Mouse (Mus musculus): ENCODE results near the gene AL731706.1. TPM values are rescaled to one million over a fixed set of nuclear protein-coding genes. Genes with fewer than 3 reads are reported as not detected.

The AL731706.1 gene
- polyA plus RNA-seq, 1 experiment from 2014 or later, result 24.2 TPM

DNA sequence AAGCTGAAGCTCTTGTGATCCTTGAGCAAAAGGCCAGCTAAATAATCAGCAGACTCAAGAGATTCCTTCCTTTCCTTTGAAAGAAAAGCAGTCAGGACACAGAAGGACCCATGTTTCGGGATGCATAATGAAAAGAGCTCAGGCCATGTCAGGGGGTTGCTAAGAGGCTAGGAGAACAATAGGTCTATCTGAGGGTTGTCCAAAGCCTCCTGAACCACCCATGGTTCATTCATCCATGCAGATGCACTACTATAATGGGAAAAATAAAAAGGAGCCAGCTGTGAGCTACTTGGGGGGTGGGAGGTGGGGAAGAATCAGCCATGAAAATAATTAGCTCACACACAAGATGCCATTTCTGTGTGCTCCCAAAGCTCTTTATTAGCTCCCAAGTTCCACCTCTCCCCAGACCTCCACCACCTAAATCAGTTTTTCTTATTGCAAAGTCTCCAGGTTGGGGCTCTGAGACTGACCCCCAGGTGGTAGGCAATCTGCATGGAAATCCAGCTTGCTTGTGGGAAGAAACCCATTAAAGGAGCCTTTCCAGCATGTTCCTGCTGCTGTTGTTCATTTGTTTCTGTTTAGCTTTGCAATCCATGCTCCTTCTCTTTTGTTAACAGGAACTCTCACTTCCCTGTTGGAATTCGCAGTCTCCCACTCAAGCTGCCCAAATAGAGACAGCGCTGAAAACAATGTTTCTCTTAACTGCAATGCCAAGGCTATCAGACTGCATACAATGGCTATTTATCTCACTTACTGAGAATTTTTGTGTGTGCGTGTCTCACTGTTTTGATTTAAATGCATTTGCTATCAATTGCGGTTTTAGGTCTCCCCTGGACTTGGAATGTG lies 36.4 kb downstream of the AL731706.1 start:
- DNase-seq (ENCODE audit: low spot score) (no peak), ATAC-seq (replicated peaks; ENCODE audit: low FRiP score) (no peak)
- Histone ChIP-seq H3K27ac (ENCODE audit: low read depth, low read length) (no peak overlapping the region), H3K9ac (ENCODE audit: low read depth, low read length) (no peak overlapping the region), H3K4me2 (no peak overlapping the region), H3K36me3 (ENCODE audit: control insufficient read depth, insufficient read depth, low read length) (no peaks in the 10 kb centered on the region), H3K4me3 (ENCODE audit: low read depth, low read length) (no peak overlapping the region), H3K9me3 (ENCODE audit: control insufficient read depth, low read length) (no peaks in the 10 kb centered on the region), H3K4me1 (replicated peaks; ENCODE audit: control insufficient read depth, insufficient read depth, low read length) (no peaks in the 10 kb centered on the region), H3K27me3 (replicated peaks; ENCODE audit: control insufficient read depth, insufficient read depth, low read length) (no peaks in the 10 kb centered on the region)
- WGBS, result 51% methylated on average over 5 of the region's 5 CpGs

DNA sequence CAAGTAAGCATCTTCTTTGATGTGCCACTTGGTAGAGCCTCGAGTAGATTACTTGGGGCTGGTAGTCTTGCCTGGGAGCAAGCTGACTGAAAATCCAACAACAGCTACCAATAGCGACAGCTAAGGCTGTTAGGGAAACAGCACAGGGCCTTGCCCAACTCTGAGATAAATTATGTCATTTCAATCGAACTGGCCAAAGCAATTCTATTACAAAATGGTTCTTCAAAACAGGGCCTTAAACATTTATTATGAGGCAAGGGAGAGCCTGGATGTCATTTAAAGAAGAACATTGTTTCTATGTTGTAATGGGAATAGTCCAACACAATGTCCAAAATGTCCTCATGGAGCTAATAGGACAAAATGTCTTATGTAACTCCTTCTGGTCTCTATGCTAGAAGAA lies 40.8 kb downstream of the AL731706.1 start:
- DNase-seq (ENCODE audit: low spot score) (no peak), ATAC-seq (replicated peaks; ENCODE audit: low FRiP score) (no peak)
- H3K4me3 ChIP-seq (ENCODE audit: low read depth, low read length), result no peak overlapping the region
- H3K4me1 ChIP-seq (replicated peaks; ENCODE audit: control insufficient read depth, insufficient read depth, low read length), result no peaks in the 10 kb centered on the region
- H3K9ac ChIP-seq (ENCODE audit: low read depth, low read length), result no peak overlapping the region
- H3K36me3 ChIP-seq (ENCODE audit: control insufficient read depth, insufficient read depth, low read length), result no peaks in the 10 kb centered on the region
- no peak overlapping the region for H3K4me2 ChIP-seq
- 52% methylated on average over 3 of the region's 3 CpGs for WGBS
- H3K9me3 ChIP-seq (ENCODE audit: control insufficient read depth, low read length), result no peaks in the 10 kb centered on the region
- no peak overlapping the region for H3K27ac ChIP-seq (ENCODE audit: low read depth, low read length)
- H3K27me3 ChIP-seq (replicated peaks; ENCODE audit: control insufficient read depth, insufficient read depth, low read length), result no peaks in the 10 kb centered on the region

GRCm38 (mm10) chr2:136837994-136838393 lies 53.2 kb downstream of the AL731706.1 start:
- DNase-seq (ENCODE audit: low spot score) (no peak), ATAC-seq (replicated peaks; ENCODE audit: low FRiP score) (no peak)
- Histone ChIP-seq H3K27me3 (replicated peaks; ENCODE audit: control insufficient read depth, insufficient read depth, low read length) (no peaks in the 10 kb centered on the region), H3K36me3 (ENCODE audit: control insufficient read depth, insufficient read depth, low read length) (no peaks in the 10 kb centered on the region), H3K4me3 (ENCODE audit: low read depth, low read length) (no peak overlapping the region), H3K9ac (ENCODE audit: low read depth, low read length) (no peak overlapping the region), H3K4me2 (no peak overlapping the region), H3K9me3 (ENCODE audit: control insufficient read depth, low read length) (no peaks in the 10 kb centered on the region), H3K27ac (ENCODE audit: low read depth, low read length) (no peak overlapping the region), H3K4me1 (replicated peaks; ENCODE audit: control insufficient read depth, insufficient read depth, low read length) (no peaks in the 10 kb centered on the region)
- 60% methylated on average over 1 of the region's 1 CpGs for WGBS

DNA sequence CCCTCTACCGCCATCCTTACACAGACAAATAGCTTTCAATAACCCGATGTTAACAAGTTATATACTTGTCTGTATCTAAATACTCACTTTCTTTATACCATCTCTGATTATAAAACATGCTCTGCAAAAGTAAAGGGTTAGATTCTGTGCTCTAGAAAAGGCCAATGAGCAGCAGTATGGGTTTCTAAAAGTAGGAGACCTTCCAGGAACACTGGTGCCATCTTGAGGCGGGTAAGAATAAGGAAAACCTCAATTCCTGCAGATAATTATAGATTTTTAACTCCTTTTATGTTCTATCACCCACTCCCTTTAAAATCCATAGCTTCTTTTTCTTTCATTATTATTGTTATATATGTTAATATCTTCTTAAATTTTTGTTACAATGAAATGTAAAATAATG lies 55.3 kb downstream of the AL731706.1 start:
- 62% methylated on average over 3 of the region's 3 CpGs for WGBS
- Histone ChIP-seq H3K4me2 (no peak overlapping the region), H3K36me3 (ENCODE audit: control insufficient read depth, insufficient read depth, low read length) (no peaks in the 10 kb centered on the region), H3K9ac (ENCODE audit: low read depth, low read length) (no peak overlapping the region), H3K4me3 (ENCODE audit: low read depth, low read length) (no peak overlapping the region), H3K4me1 (replicated peaks; ENCODE audit: control insufficient read depth, insufficient read depth, low read length) (no peaks in the 10 kb centered on the region), H3K27ac (ENCODE audit: low read depth, low read length) (no peak overlapping the region), H3K27me3 (replicated peaks; ENCODE audit: control insufficient read depth, insufficient read depth, low read length) (no peaks in the 10 kb centered on the region), H3K9me3 (ENCODE audit: control insufficient read depth, low read length) (no peaks in the 10 kb centered on the region)
- no peak for DNase-seq (ENCODE audit: low spot score)
- no peak for ATAC-seq (replicated peaks; ENCODE audit: low FRiP score)

- Histone ChIP-seq H3K4me1 (replicated peaks; ENCODE audit: control insufficient read depth, insufficient read depth, low read length) (no peaks in the 10 kb centered on the region), H3K9me3 (ENCODE audit: control insufficient read depth, low read length) (no peaks in the 10 kb centered on the region), H3K36me3 (ENCODE audit: control insufficient read depth, insufficient read depth, low read length) (no peaks in the 10 kb centered on the region), H3K4me2 (no peak overlapping the region), H3K4me3 (ENCODE audit: low read depth, low read length) (no peak overlapping the region), H3K27me3 (replicated peaks; ENCODE audit: control insufficient read depth, insufficient read depth, low read length) (no peaks in the 10 kb centered on the region), H3K9ac (ENCODE audit: low read depth, low read length) (no peak overlapping the region), H3K27ac (ENCODE audit: low read depth, low read length) (no peak overlapping the region)
- 85% methylated on average over 1 of the region's 1 CpGs for WGBS
- no peak for DNase-seq (ENCODE audit: low spot score)
- ATAC-seq (replicated peaks; ENCODE audit: low FRiP score), result no peak
Measured at GRCm38 (mm10) chr2:136834715-136835075, 56.5 kb downstream of the AL731706.1 start.

DNA sequence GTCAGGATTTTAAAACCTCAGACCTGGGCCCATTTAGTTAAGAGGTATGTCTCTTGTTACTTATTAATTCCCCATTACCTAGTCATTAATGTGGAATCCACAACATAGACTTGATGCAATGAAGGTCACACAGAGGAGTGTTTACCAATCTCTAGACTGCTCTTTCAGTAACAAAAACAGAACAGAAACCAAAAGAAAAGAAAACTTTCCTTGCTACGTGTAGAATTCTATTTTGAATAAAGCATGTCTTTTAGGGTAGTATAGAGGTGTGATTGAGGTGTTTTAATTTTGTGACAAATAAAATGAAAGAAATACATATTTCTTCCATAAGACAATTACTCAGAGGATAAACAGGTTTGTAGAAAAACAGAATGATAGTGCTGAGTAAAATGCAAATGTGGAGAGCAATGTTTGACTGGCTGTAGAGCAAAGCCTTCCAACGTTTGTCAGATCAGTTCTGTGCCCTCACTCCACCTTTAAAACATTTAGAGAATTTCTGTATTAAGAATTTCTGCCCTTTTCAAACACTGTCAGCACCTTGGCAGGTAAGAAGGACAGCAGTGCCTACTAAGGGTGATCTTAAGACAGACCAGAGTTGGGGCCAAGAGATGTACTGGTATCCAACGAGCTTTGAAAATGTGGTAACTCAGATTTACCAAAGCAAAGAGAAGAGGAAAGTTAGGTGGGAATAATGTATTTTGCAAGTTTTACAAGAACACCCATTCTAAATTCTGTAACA lies 57.0 kb downstream of the AL731706.1 start:
- H3K9ac ChIP-seq (ENCODE audit: low read depth, low read length), result no peak overlapping the region
- WGBS, result 74% methylated on average over 3 of the region's 3 CpGs
- H3K4me3 ChIP-seq (ENCODE audit: low read depth, low read length), result no peak overlapping the region
- no peak overlapping the region for H3K27ac ChIP-seq (ENCODE audit: low read depth, low read length)
- H3K36me3 ChIP-seq (ENCODE audit: control insufficient read depth, insufficient read depth, low read length), result no peaks in the 10 kb centered on the region
- H3K9me3 ChIP-seq (ENCODE audit: control insufficient read depth, low read length), result no peaks in the 10 kb centered on the region
- no peak overlapping the region for H3K4me2 ChIP-seq
- no peaks in the 10 kb centered on the region for H3K4me1 ChIP-seq (replicated peaks; ENCODE audit: control insufficient read depth, insufficient read depth, low read length)
- no peaks in the 10 kb centered on the region for H3K27me3 ChIP-seq (replicated peaks; ENCODE audit: control insufficient read depth, insufficient read depth, low read length)
- ATAC-seq (replicated peaks; ENCODE audit: low FRiP score), result no peak
- DNase-seq (ENCODE audit: low spot score), result no peak

DNA sequence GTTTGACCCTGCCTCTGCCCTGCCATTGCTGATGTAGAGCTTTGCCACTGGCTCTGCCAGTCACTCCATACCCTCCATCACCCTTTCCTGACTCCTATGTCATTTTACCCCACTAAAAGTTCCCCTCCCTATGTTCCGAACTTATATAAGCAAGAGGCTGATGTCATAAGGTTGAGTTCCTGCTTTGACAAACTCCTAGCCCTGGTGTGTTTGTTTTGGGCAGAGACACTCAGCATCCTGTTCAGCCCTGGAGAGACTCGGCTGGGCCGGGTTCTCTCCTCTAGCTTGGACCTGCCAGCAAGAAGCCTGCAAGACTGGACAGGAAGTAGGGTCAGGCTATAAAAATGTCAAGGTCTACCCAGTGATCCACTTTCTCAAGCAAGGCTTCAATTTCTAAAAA lies 58.3 kb downstream of the AL731706.1 start:
- WGBS, result 62% methylated on average over 3 of the region's 3 CpGs
- H3K27me3 ChIP-seq (replicated peaks; ENCODE audit: control insufficient read depth, insufficient read depth, low read length), result no peaks in the 10 kb centered on the region

More for the DNA sequence above, 58.3 kb downstream of the AL731706.1 start:
- no peak overlapping the region for H3K4me3 ChIP-seq (ENCODE audit: low read depth, low read length)
- H3K4me2 ChIP-seq, result no peak overlapping the region
- no peak overlapping the region for H3K9ac ChIP-seq (ENCODE audit: low read depth, low read length)
- H3K4me1 ChIP-seq (replicated peaks; ENCODE audit: control insufficient read depth, insufficient read depth, low read length), result no peaks in the 10 kb centered on the region
- H3K27ac ChIP-seq (ENCODE audit: low read depth, low read length), result no peak overlapping the region
- H3K36me3 ChIP-seq (ENCODE audit: control insufficient read depth, insufficient read depth, low read length), result no peaks in the 10 kb centered on the region
- DNase-seq (ENCODE audit: low spot score) (no peak), ATAC-seq (replicated peaks; ENCODE audit: low FRiP score) (no peak)
- H3K9me3 ChIP-seq (ENCODE audit: control insufficient read depth, low read length), result no peaks in the 10 kb centered on the region
